In the genomic region with DNA sequence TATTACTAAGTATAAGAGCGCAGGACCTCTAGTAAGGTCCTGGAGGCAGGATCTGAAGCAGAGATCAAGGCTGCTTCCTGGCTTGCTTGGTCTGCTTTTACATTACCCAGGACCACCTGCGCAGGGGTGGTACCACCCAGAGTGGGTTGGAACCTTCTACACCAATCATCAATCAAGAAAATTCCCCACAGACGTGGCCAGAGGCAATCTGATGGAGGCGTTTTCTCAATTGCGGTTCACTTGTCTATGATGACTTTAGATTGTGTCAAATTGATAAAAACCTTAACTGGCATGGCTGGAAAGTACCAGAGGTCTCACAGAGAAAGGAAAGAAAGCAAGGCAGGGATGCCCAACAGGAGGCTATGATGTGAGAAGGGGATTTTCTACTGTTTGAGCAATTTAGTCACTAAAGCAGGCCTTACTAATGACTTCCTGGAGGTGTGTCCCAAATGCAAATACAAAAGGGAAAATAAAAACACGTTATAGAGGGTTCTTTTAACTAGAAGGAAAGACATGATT, we compare ENCODE assay signal across 32 mouse cellular contexts. TPM values are rescaled to one million over a fixed set of nuclear protein-coding genes. Genes with fewer than 3 reads are reported as not detected.
A peak's percentile ranks its signal among the peaks of the same experiment; 100 is the strongest.
DNase-seq lines count a peak whose midpoint lies in the region; ATAC-seq and TF ChIP-seq lines count a peak whose summit lies in the region.
"Had no signal": no experiment of that assay in that cellular context is flagged by ENCODE, and none has a peak within 500 bp of the region (broad histone marks: within the 10 kb centered on the region; RNA-seq: fewer than 3 reads in every experiment).

No protein-coding gene starts in this region.

- no peak overlapping the region for H3K4me3 ChIP-seq in heart, embryonic 10.5 days
- no peak overlapping the region for H3K4me3 ChIP-seq in lung, adult 2 months (replicated peaks; ENCODE audit: extremely low read depth, low read depth, low read length)
- no peak overlapping the region for H3K4me3 ChIP-seq in hindbrain, embryonic 12.5 days
- H3K4me3 ChIP-seq: embryonic facial prominence, embryonic 10.5 days; embryonic facial prominence, embryonic 13.5 days; erythroblast, embryonic 14.5 days; forebrain, embryonic 13.5 days; heart, adult 2 months; heart, embryonic 12.5 days; heart, embryonic 15.5 days; hindbrain, embryonic 10.5 days; intestine, embryonic 15.5 days had no signal

- no peak overlapping the region for H3K27ac ChIP-seq in heart, embryonic 10.5 days
- H3K27ac ChIP-seq in hindbrain, embryonic 12.5 days: no peak overlapping the region
- H3K27ac ChIP-seq: embryonic facial prominence, embryonic 10.5 days; embryonic facial prominence, embryonic 13.5 days; forebrain, embryonic 13.5 days; heart, adult 2 months; heart, embryonic 15.5 days; hindbrain, embryonic 10.5 days; hindbrain, embryonic 14.5 days; hindbrain, postnatal 0 days; intestine, embryonic 15.5 days had no signal

- TF ChIP-seq POLR2A in lung, adult 2 months (IDR thresholded peaks at IDR 0.05; ENCODE audit: borderline replicate concordance, extremely low read depth, low read depth, low read length): no peak

- H3K36me3 ChIP-seq in heart, embryonic 10.5 days: no peaks in the 10 kb centered on the region
- no peaks in the 10 kb centered on the region for H3K36me3 ChIP-seq in hindbrain, embryonic 12.5 days
- H3K36me3 ChIP-seq: embryonic facial prominence, embryonic 10.5 days; embryonic facial prominence, embryonic 13.5 days; G1E; heart, embryonic 12.5 days; heart, embryonic 15.5 days; hindbrain, embryonic 10.5 days; intestine, embryonic 15.5 days had no signal

- WGBS in heart, embryonic 10.5 days: 74% methylated on average over 6 of the region's 6 CpGs
- WGBS in lung, adult 2 months: 74% methylated on average over 6 of the region's 6 CpGs
- 81% methylated on average over 6 of the region's 6 CpGs for WGBS in hindbrain, embryonic 12.5 days

- TF ChIP-seq CTCF in lung, adult 2 months (IDR thresholded peaks at IDR 0.05; ENCODE audit: insufficient read depth, low read length): no peak

- H3K9me3 ChIP-seq in heart, embryonic 10.5 days: no peaks in the 10 kb centered on the region
- no peaks in the 10 kb centered on the region for H3K9me3 ChIP-seq in hindbrain, embryonic 12.5 days (replicated peaks)
- H3K9me3 ChIP-seq: embryonic facial prominence, embryonic 10.5 days; embryonic facial prominence, embryonic 13.5 days; forebrain, embryonic 13.5 days; heart, embryonic 12.5 days; heart, embryonic 15.5 days; hindbrain, embryonic 10.5 days; intestine, embryonic 15.5 days had no signal

- ATAC-seq in inflammation-experienced regulatory T-cells, adult 6 months: peak; percentile 64
- no peak for ATAC-seq in hindbrain, embryonic 12.5 days (ENCODE audit: low FRiP score)
- ATAC-seq: forebrain, embryonic 13.5 days; forebrain, embryonic 16.5 days; hindbrain, postnatal 0 days; intestine, embryonic 15.5 days; Patski had no signal

- H3K4me2 ChIP-seq in hindbrain, embryonic 12.5 days (replicated peaks): no peak overlapping the region
- H3K4me2 ChIP-seq: embryonic facial prominence, embryonic 13.5 days; forebrain, embryonic 13.5 days; heart, embryonic 12.5 days; heart, embryonic 15.5 days; hindbrain, embryonic 14.5 days; intestine, embryonic 15.5 days had no signal

- H3K9ac ChIP-seq in hindbrain, embryonic 12.5 days: no peak overlapping the region
- H3K9ac ChIP-seq: embryonic facial prominence, embryonic 13.5 days; forebrain, embryonic 13.5 days; heart, embryonic 12.5 days; heart, embryonic 15.5 days; hindbrain, embryonic 14.5 days; intestine, embryonic 15.5 days had no signal

- DNase-seq in heart, embryonic 10.5 days (ENCODE audit: low spot score): peak; percentile 3
- DNase-seq in heart, adult 9 months (ENCODE audit: low spot score in 2 of 2): no peak
- DNase-seq in T-cell, adult 2 months (ENCODE audit: low spot score): peak; percentile 32
- DNase-seq in lung, adult 2 months: no peak
- no peak for DNase-seq in thymus, postnatal 4 days
- DNase-seq: adrenal gland, adult 8-10 months; adrenal gland, postnatal 25 days; cerebellum, adult 11-12 months; cerebellum, adult 8-10 months; cerebellum, postnatal 10 days; cerebellum, postnatal 36 days; embryo, embryonic 11 days; gastrocnemius, postnatal 10 days; gastrocnemius, postnatal 36 days; heart, adult 2 months; heart, postnatal 10 days; heart, postnatal 36 days had no signal

- H3K27me3 ChIP-seq in heart, embryonic 10.5 days (ENCODE audit: insufficient read depth, poor library complexity, severe bottlenecking): peaks cover 30% of the 10 kb centered on the region
- peaks cover 28% of the 10 kb centered on the region for H3K27me3 ChIP-seq in hindbrain, embryonic 12.5 days
- H3K27me3 ChIP-seq: Patski had no signal

- peaks cover 12% of the 10 kb centered on the region for H3K4me1 ChIP-seq in heart, embryonic 10.5 days
- H3K4me1 ChIP-seq in lung, adult 2 months (ENCODE audit: control insufficient read depth, insufficient read depth, low read length): no peaks in the 10 kb centered on the region
- peaks cover 8% of the 10 kb centered on the region for H3K4me1 ChIP-seq in hindbrain, embryonic 12.5 days

RNA-seq across cellular contexts. Expression of a gene that starts 3.4 kb away (rescaled TPM):
- 206 and 245 TPM in 2 replicates for polyA plus RNA-seq in heart, embryonic 10.5 days (2016; fragmentation: Nextera tagmentation; extraction: Ambion mirVana)
- polyA plus RNA-seq in inflammation-experienced regulatory T-cells, adult 6 months (2017; shearing (Covaris generic)): 1 to 10 TPM in 2 of 3 experiments, under 1 TPM in 1; 0.25 to 2.8 (median 2.2) TPM
- polyA plus RNA-seq in lung, adult 2 months (2012; rRNA removed): 28.8 and 35.3 TPM in 2 replicates
- polyA plus RNA-seq in hindbrain, embryonic 12.5 days (2016; fragmentation: Nextera tagmentation; extraction: Ambion mirVana): 60.3 and 80.0 TPM in 2 replicates

RNA-seq across cellular contexts. Expression of a gene that starts 51.8 kb away (rescaled TPM):
- polyA plus RNA-seq in heart, embryonic 10.5 days (2016; fragmentation: Nextera tagmentation; extraction: Ambion mirVana): 39.0 and 42.9 TPM in 2 replicates
- polyA plus RNA-seq in inflammation-experienced regulatory T-cells, adult 6 months (2017; shearing (Covaris generic)): 10 to 100 TPM; 37.0 to 38.5 (median 37.3) TPM
- polyA plus RNA-seq in lung, adult 2 months (2012; rRNA removed): 29.1 and 41.2 TPM in 2 replicates
- 26.8 and 30.6 TPM in 2 replicates for polyA plus RNA-seq in hindbrain, embryonic 12.5 days (2016; fragmentation: Nextera tagmentation; extraction: Ambion mirVana)

Comparison
In these comparisons a context has a peak if more than half of its experiments do, and no peak if none do; other contexts are left out.
1. DNase-seq: peak in heart, embryonic 10.5 days (single experiment) and T-cell, adult 2 months (single experiment); none in heart, adult 9 months (0 of 2), lung, adult 2 months (single experiment) and thymus, postnatal 4 days (single experiment).